Mouse (Mus musculus): ENCODE measurements around the gene Junb. TPM values are rescaled to one million over a fixed set of nuclear protein-coding genes. Genes with fewer than 3 reads are reported as not detected.

Junb gene
- total RNA-seq, 2 experiments from 2014 or later = 71.5 to 139 TPM

- peak in 1 of 2 experiments; percentile 72 for DNase-seq
These were observed 10.8 kb upstream of the Junb start for GRCm38 (mm10) chr8:84989311-84989731.

- no peak for DNase-seq
These were observed 9.4 kb upstream of the Junb start for GRCm38 (mm10) chr8:84987903-84988302.

GRCm38 (mm10) chr8:84987388-84987787 lies 8.9 kb upstream of the Junb start:
- no peak for DNase-seq

GRCm38 (mm10) chr8:84986379-84986945 lies 7.9 kb upstream of the Junb start:
- no peak for DNase-seq

- peak; percentile 88 to 94 for DNase-seq
These were observed 7.3 kb upstream of the Junb start for GRCm38 (mm10) chr8:84985684-84986378.

- DNase-seq = no peak
These were observed 6.6 kb upstream of the Junb start for GRCm38 (mm10) chr8:84985049-84985683.

- DNase-seq = peak; percentile 55 to 68
These were observed 6.0 kb upstream of the Junb start for GRCm38 (mm10) chr8:84984294-84985048.

GRCm38 (mm10) chr8:84982499-84983011 lies 4.0 kb upstream of the Junb start:
- no peak for DNase-seq

- peak in 1 of 2 experiments; percentile 20 for DNase-seq
These were observed 3.4 kb upstream of the Junb start for GRCm38 (mm10) chr8:84981644-84982498.

GRCm38 (mm10) chr8:84980622-84981358 lies 2.3 kb upstream of the Junb start:
- DNase-seq = peak; percentile 86 to 93

GRCm38 (mm10) chr8:84979599-84980421 lies 1.3 kb upstream of the Junb start:
- peak; percentile 95 to 97 for DNase-seq

GRCm38 (mm10) chr8:84977435-84978247 lies 877 bp downstream of the Junb start:
- DNase-seq = peak; percentile 78 to 81

- DNase-seq = no peak
These were observed 1.6 kb downstream of the Junb start for GRCm38 (mm10) chr8:84976763-84977434.

- DNase-seq = peak; percentile 97 to 98
These were observed 2.3 kb downstream of the Junb start for GRCm38 (mm10) chr8:84976031-84976762.

GRCm38 (mm10) chr8:84975434-84975833 lies 3.1 kb downstream of the Junb start:
- DNase-seq = peak; percentile 72 to 77

GRCm38 (mm10) chr8:84974543-84975142 lies 3.9 kb downstream of the Junb start:
- no peak for DNase-seq

All from adrenal gland, postnatal 36 days (tissue).